Mouse (Mus musculus) erythroblast, embryonic 14.5 days (primary cell): ENCODE results near the gene Brms1.

Experiments
- GATA1 ChIP-seq: IDR thresholded peaks from 2 replicates; pipeline ENCODE4 v1.6.1; 2012; ENCODE audit warnings: low read length, inconsistent platforms, mixed read lengths
- TAL1 ChIP-seq: IDR thresholded peaks from 3 replicates; pipeline ENCODE4 v1.6.1; 2012; ENCODE audit warnings: low read length, inconsistent platforms, mixed read lengths

DNA sequence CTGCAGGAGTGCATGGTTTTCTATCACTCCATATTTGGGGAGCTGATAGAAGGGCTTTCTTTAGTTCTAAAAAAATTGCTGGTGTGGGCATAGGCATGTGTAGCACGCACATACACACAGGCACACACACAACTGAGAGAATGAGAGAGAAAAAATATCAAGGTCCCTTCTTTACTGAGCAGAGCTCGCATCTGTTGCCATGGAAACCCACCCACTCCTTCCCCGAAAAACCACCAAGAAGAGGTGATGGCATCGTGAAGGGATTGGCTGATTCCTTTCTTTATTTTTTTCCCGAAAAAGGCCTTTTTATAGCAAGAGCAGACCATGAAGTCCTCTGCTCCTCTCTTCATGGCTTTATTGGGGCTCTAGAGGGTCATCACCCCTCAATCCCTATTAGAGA lies 47.1 kb upstream of the Brms1 start:
- TF ChIP-seq GATA1, result no peak
- no peak for TF ChIP-seq TAL1
